8 mouse cellular contexts compared by ENCODE assay signal in genomic region chr3:53165281-53165680, GRCm38 (mm10).
DNase-seq lines count a peak whose midpoint lies in the region; ATAC-seq and TF ChIP-seq lines count a peak whose summit lies in the region.

No protein-coding gene starts in this region.

- no peak for TF ChIP-seq CTCF in testis, adult 2 months (IDR thresholded peaks at IDR 0.05; ENCODE audit: control insufficient read depth, insufficient read depth, insufficient replicate concordance, low read depth, low read length)

- peak; percentile 72 for ATAC-seq in cerebellum, adult (ENCODE audit: insufficient number of reproducible peaks, low FRiP score, low TSS enrichment)
- no peak for ATAC-seq in midbrain, embryonic 14.5 days (ENCODE audit: low FRiP score, low TSS enrichment)
- no peak for ATAC-seq in erythroblast, adult 5-6 weeks (replicated peaks; ENCODE audit: low FRiP score, poor library complexity, severe bottlenecking)

- H3K4me1 ChIP-seq in testis, adult 2 months (ENCODE audit: control insufficient read depth, insufficient read depth, low read length), result peaks cover 3% of the 10 kb centered on the region
- H3K4me1 ChIP-seq in midbrain, embryonic 14.5 days (ENCODE audit: control insufficient read depth, insufficient read depth, low read length), result no peaks in the 10 kb centered on the region

- DNase-seq in cerebellum, postnatal 4 days (ENCODE audit: low spot score in 2 of 2), result no peak
- DNase-seq in testis, postnatal 10 days (ENCODE audit: low spot score), result no peak
- peak; percentile 47 for DNase-seq in kidney, postnatal 14 days
- DNase-seq in testis, postnatal 14 days (ENCODE audit: low spot score), result peak; percentile 31
- DNase-seq in midbrain, embryonic 14.5 days, result no peak

- peak overlapping the region; percentile 70 for H3K4me3 ChIP-seq in testis, adult 2 months (ENCODE audit: control insufficient read depth, low read depth, low read length)
- H3K4me3 ChIP-seq in midbrain, embryonic 14.5 days (replicated peaks; ENCODE audit: low read depth, low read length), result no peak overlapping the region

- no peak overlapping the region for H3K27ac ChIP-seq in testis, adult 2 months (ENCODE audit: control insufficient read depth, insufficient read depth, low read depth, low read length)
- H3K27ac ChIP-seq in midbrain, embryonic 14.5 days (replicated peaks; ENCODE audit: low read depth, low read length), result no peak overlapping the region

- WGBS in midbrain, embryonic 14.5 days, result 88% methylated on average over 10 of the region's 10 CpGs

- H3K36me3 ChIP-seq in testis, adult 2 months (ENCODE audit: control insufficient read depth, insufficient read depth, low read length), result no peaks in the 10 kb centered on the region
- H3K36me3 ChIP-seq in midbrain, embryonic 14.5 days (ENCODE audit: control insufficient read depth, insufficient read depth, low read length), result no peaks in the 10 kb centered on the region

- no peak overlapping the region for H3K9ac ChIP-seq in midbrain, embryonic 14.5 days (replicated peaks; ENCODE audit: low read length)

- no peaks in the 10 kb centered on the region for H3K9me3 ChIP-seq in midbrain, embryonic 14.5 days (ENCODE audit: control insufficient read depth, low read length)

- TF ChIP-seq POLR2A in testis, adult 2 months (IDR thresholded peaks at IDR 0.05; ENCODE audit: control insufficient read depth, low read depth, low read length), result no peak

- no peak overlapping the region for H3K4me2 ChIP-seq in midbrain, embryonic 14.5 days (ENCODE audit: low read length)

- H3K27me3 ChIP-seq in testis, adult 2 months (ENCODE audit: control insufficient read depth, insufficient read depth, low read length), result no peaks in the 10 kb centered on the region
- no peaks in the 10 kb centered on the region for H3K27me3 ChIP-seq in midbrain, embryonic 14.5 days (ENCODE audit: control insufficient read depth, insufficient read depth, low read length)

Comparison
In these comparisons a context has a peak if more than half of its experiments do, and no peak if none do; other contexts are left out.
1. DNase-seq: peak in kidney, postnatal 14 days (single experiment) and testis, postnatal 14 days (single experiment); none in cerebellum, postnatal 4 days (0 of 2), testis, postnatal 10 days (single experiment) and midbrain, embryonic 14.5 days (single experiment).